Mouse (Mus musculus) neural tube, embryonic 14.5 days (tissue): ENCODE results near the gene Myo1d. TPM values are rescaled to one million over a fixed set of nuclear protein-coding genes. Genes with fewer than 3 reads are reported as not detected.

Experiments
- ATAC-seq: fragments of 200-750 bp; cut with Nextera tagmentation; 2 replicates; pipeline ENCODE4 v1.8.0; 2017; ENCODE audit warnings: low read depth, mild to moderate bottlenecking, moderate TSS enrichment, moderate library complexity
- H3K27ac ChIP-seq: fragments of 300-500 bp; sonication (generic); 2 replicates; pipeline ENCODE4 v1.5.1; 2014; ENCODE audit warnings: low read depth, mild to moderate bottlenecking, control low read depth, low read length, moderate library complexity, mixed read lengths
- H3K27me3 ChIP-seq: fragments of 300-500 bp; sonication (generic); 2 replicates; pipeline ENCODE4 v1.6.1; 2014; ENCODE audit warnings: low read length; ENCODE audit not compliant: control insufficient read depth, insufficient read depth
- H3K36me3 ChIP-seq: fragments of 300-500 bp; sonication (generic); 2 replicates; pipeline ENCODE4 v1.6.1; 2014; ENCODE audit warnings: low read length, mixed read lengths; ENCODE audit not compliant: control insufficient read depth, insufficient read depth
- H3K4me1 ChIP-seq: fragments of 300-500 bp; sonication (generic); 2 replicates; pipeline ENCODE4 v1.6.1; 2014; ENCODE audit warnings: low read length; ENCODE audit not compliant: control insufficient read depth, insufficient read depth
- H3K4me2 ChIP-seq: fragments of 300-500 bp; sonication (generic); 2 replicates; pipeline ENCODE4 v1.6.1; 2014; ENCODE audit warnings: mild to moderate bottlenecking, low read depth, low read length, control low read depth
- H3K4me3 ChIP-seq: fragments of 300-500 bp; sonication (generic); 2 replicates; pipeline ENCODE4 v1.5.1; 2014; ENCODE audit warnings: low read depth, low read length, control low read depth, mixed read lengths
- H3K9ac ChIP-seq: fragments of 300-500 bp; sonication (generic); replicated peaks from 2 replicates; pipeline ENCODE4 v1.6.1; 2014; ENCODE audit warnings: low read depth, mild to moderate bottlenecking, control low read depth, low read length, mixed read lengths
- H3K9me3 ChIP-seq: fragments of 300-500 bp; sonication (generic); 2 replicates; pipeline ENCODE4 v1.6.1; 2016; ENCODE audit warnings: low read length; ENCODE audit not compliant: control insufficient read depth
- WGBS: fragments of 180-500 bp; shearing (Covaris S2); extraction: QIAGEN DNeasy Blood & Tissue Kit; methylation state at CpG from one replicate; pipeline ENCODE4 v1.1.7; 2014; 5-methylcytosine and 5-hydroxymethylcytosine counted together
- polyA plus RNA-seq: library from polyadenylated mRNA; unstranded; fragments of >200 nt; fragmentation: Nextera tagmentation; extraction: Ambion mirVana; gene quantifications from 2 replicates; pipeline ENCODE4 v1.2.1, GENCODE M21; 2014

Myo1d gene
- polyA plus RNA-seq: 2.4 and 2.9 TPM in 2 replicates

DNA sequence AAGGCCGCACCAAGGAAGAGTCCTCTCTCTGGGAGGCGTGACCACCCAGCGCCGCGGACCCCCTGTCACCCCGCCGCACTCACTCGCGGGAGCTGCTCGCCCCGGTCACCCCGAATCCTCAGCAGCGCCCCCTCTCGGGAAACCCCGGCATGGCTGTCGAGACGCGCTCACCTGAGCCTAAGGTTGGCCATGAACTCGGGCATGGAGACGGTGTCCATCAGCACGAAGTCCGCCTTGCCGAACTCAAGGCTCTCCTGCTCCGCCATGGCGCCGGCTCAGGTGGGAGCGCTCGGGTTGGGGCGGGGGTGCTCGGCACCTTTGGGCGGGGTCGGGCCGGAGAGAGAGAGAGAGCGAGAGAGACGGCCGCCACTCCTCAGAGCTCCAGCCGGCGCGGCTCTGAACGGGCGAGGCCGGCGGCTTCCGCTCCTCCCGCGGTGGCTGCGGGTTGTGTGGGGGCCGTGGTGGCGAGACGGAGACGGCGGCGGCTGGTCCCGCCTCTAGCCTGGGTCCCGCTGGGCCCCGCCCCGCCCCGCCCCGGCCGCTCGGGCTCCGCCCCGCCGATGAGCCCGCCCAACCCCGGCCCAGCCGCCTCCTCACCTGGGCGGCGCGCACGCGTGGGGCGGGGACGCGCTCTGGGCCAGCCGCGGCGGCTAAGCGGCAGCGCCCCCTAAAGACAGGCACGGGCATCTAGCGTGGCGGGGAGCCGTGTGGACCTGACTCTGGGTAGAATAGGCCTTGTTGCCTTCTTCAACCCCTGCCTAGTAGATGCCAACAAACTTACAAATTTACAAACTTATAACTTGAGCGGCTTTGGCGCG is at the start of gene Myo1d:
Myo1d (minus strand) TSS at position 499 of the 818 bp plus-strand sequence.
- Histone ChIP-seq H3K4me2 (peak within 1 kb of the TSS; percentile 84), H3K27ac (no peak within 1 kb of the TSS), H3K4me1 (peaks cover 3% of the 10 kb centered on the region; the same call in 1 of the 2 replicates), H3K27me3 (no peaks in the 10 kb centered on the region), H3K36me3 (no peaks in the 10 kb centered on the region), H3K4me3 (peak within 1 kb of the TSS; percentile 66), H3K9ac (peak within 1 kb of the TSS; percentile 62), H3K9me3 (no peaks in the 10 kb centered on the region)
- peak; percentile 95 for ATAC-seq
- 1% methylated on average over 52 of the region's 87 CpGs for WGBS

DNA sequence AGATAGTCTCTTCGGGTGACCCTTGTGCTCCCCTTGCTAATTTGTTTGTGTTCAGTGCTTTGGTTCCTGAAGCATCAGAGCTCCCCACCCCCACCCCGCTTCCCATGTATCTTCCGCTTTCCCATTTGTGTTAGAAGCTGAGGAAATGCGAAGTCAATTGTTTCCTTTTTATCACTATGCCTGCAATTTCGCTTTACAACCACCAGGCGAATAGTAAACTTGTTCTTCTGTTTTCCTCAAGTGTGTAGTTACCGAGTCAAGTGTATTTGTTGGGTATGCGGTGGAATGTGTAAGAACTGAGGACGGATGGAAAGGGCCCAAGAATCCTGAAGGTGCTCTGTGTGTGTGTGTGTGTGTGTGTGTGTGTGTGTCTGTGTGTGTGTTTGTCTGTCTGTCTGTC is 42.0 kb upstream of the Myo1d start:
- 65% methylated on average over 9 of the region's 9 CpGs for WGBS
- Histone ChIP-seq H3K27me3 (no peaks in the 10 kb centered on the region), H3K4me3 (no peak overlapping the region), H3K27ac (no peak overlapping the region), H3K9me3 (no peaks in the 10 kb centered on the region), H3K9ac (no peak overlapping the region), H3K4me2 (no peak overlapping the region), H3K4me1 (no peaks in the 10 kb centered on the region), H3K36me3 (no peaks in the 10 kb centered on the region)
- ATAC-seq: no peak

DNA sequence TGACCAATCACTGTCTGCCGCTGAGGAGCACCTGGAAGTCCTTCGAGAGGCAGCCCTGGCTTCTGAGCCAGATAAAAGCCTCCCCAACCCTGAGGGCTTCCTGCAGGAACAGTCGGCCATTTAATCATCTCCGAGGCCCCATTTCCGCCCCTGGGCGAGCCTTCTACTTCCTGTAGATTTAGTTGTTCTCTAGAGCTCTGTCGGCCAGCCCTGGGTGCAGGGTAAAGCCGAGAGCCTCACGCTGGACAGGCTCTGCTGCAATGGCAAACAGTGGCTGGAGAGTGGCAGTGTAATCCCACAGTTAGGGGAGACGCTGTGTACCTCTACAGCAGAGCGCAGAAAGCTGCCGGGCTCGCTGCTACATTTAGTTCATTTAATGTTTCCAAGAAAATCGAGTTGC is 41.5 kb upstream of the Myo1d start:
- no peak overlapping the region for H3K27ac ChIP-seq
- 60% methylated on average over 14 of the region's 14 CpGs for WGBS
- H3K4me3 ChIP-seq: no peak overlapping the region
- no peak overlapping the region for H3K9ac ChIP-seq
- H3K36me3 ChIP-seq: no peaks in the 10 kb centered on the region
- no peak for ATAC-seq
- no peaks in the 10 kb centered on the region for H3K9me3 ChIP-seq
- no peak overlapping the region for H3K4me2 ChIP-seq
- no peaks in the 10 kb centered on the region for H3K4me1 ChIP-seq
- H3K27me3 ChIP-seq: no peaks in the 10 kb centered on the region

DNA sequence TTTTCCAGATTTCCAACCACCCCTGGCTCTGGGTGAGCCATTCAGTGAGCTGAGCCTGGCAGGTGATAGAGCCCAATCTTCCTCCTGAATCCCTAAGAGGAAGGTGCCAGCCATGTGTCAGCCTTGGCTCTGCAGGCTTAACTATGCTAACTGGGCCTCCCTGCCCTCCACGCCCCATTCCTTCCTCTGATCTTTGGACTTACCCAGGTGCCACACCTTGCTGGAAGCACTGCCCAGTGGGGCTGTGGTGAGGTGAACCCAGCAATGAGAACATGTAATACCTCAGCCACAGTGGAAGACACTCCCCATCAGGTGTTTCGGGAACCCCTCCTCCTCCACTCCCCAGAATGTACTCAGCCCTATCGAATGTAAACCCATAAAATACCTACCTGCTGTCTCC is 40.3 kb upstream of the Myo1d start:
- H3K4me2 ChIP-seq: no peak overlapping the region
- H3K9ac ChIP-seq: no peak overlapping the region
- H3K27me3 ChIP-seq: no peaks in the 10 kb centered on the region
- 89% methylated on average over 3 of the region's 3 CpGs for WGBS
- H3K27ac ChIP-seq: no peak overlapping the region
- ATAC-seq: no peak
- H3K4me1 ChIP-seq: no peaks in the 10 kb centered on the region
- H3K36me3 ChIP-seq: no peaks in the 10 kb centered on the region
- H3K9me3 ChIP-seq: no peaks in the 10 kb centered on the region
- no peak overlapping the region for H3K4me3 ChIP-seq

DNA sequence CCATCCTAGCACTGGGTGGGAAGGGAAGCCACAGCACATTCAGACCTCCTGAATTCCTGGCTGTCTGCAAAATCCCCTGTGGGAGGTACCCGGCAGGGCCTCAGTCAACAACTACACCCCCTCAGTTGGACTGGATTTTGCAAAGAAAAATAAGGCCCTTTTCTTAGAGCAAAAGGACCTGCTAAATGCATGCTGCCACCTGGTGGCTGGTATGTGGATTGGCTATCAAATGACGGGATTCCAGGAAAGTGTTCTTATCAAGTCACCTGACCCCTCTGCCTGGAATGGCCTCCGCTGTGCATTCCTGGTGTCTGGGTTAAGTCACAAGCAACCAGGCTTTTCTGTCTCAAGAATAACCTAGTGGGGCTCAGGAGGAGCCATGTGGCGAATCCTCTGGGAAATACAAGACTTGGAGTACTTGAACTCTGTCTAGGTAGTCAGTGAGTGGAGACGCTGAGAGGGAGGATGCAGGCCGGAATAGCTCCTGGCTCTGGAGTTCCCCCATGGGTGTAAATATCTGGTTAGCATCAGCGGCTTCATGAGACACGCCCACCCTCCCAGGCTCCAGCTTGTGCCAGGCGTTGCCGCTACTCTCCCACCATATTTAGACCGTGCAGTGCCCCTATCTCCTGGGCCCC is 38.4 kb upstream of the Myo1d start:
- 52% methylated on average over 11 of the region's 11 CpGs for WGBS
- ATAC-seq: peak; percentile 17; the same call in 1 of the 2 replicates
- no peak overlapping the region for H3K9ac ChIP-seq
- H3K4me3 ChIP-seq: no peak overlapping the region
- H3K9me3 ChIP-seq: no peaks in the 10 kb centered on the region
- no peak overlapping the region for H3K4me2 ChIP-seq
- H3K36me3 ChIP-seq: no peaks in the 10 kb centered on the region
- no peaks in the 10 kb centered on the region for H3K27me3 ChIP-seq
- H3K27ac ChIP-seq: no peak overlapping the region
- no peaks in the 10 kb centered on the region for H3K4me1 ChIP-seq

DNA sequence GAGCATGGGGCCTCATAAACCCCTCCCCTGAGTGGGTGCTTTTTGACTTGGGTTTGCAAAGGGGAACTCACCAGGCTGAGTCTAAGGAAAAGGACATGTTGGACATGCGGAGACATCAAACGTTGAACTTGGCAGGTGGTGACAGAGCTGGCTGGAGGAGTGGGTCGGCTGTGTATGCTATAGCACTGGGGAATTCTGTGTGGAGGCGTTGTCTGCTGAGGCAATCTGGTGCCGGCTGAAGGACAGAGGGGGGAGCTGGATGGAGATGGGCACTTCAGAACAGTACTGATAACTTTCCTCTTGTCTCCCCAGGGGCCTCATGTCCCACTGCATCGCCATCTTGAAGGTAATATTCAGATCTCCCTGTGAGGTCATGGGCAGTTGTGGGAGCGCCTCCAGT is 35.5 kb upstream of the Myo1d start:
- H3K9ac ChIP-seq: no peak overlapping the region
- H3K4me2 ChIP-seq: no peak overlapping the region
- no peaks in the 10 kb centered on the region for H3K9me3 ChIP-seq
- no peaks in the 10 kb centered on the region for H3K36me3 ChIP-seq
- no peak for ATAC-seq
- H3K4me1 ChIP-seq: peaks cover 7% of the 10 kb centered on the region; the same call in 1 of the 2 replicates
- 88% methylated on average over 7 of the region's 7 CpGs for WGBS
- no peak overlapping the region for H3K27ac ChIP-seq
- H3K4me3 ChIP-seq: no peak overlapping the region
- H3K27me3 ChIP-seq: no peaks in the 10 kb centered on the region

DNA sequence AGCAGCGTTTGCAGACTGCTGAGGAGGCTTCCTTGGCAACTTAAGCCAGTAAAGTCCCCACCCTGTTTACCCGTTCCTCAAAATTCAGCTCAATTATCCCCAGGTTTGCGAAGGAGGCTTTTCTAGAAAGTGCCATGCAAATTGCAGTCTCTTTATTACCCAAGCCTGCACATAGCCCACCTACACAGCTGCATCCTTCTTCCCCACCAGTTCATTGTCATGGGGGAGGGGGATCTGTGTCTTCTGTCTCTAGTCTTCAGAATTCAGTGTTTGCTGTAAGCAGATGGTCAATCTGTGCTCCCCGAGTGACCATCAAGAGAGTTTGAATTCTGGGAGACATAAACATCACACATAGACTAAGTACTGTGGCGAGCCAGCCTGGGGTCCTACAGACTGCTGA is 31.3 kb upstream of the Myo1d start:
- Histone ChIP-seq H3K4me1 (peaks cover 12% of the 10 kb centered on the region; the same call in 1 of the 2 replicates), H3K9me3 (no peaks in the 10 kb centered on the region), H3K36me3 (no peaks in the 10 kb centered on the region), H3K27me3 (no peaks in the 10 kb centered on the region), H3K9ac (0 out of 2 replicates have a peak overlapping the region, but pooled peaks have one; percentile 62), H3K4me3 (peak overlapping the region; percentile 49; the same call in 1 of the 2 replicates), H3K27ac (no peak overlapping the region), H3K4me2 (peak overlapping the region; percentile 91)
- WGBS: 16% methylated on average over 5 of the region's 5 CpGs
- no peak for ATAC-seq

DNA sequence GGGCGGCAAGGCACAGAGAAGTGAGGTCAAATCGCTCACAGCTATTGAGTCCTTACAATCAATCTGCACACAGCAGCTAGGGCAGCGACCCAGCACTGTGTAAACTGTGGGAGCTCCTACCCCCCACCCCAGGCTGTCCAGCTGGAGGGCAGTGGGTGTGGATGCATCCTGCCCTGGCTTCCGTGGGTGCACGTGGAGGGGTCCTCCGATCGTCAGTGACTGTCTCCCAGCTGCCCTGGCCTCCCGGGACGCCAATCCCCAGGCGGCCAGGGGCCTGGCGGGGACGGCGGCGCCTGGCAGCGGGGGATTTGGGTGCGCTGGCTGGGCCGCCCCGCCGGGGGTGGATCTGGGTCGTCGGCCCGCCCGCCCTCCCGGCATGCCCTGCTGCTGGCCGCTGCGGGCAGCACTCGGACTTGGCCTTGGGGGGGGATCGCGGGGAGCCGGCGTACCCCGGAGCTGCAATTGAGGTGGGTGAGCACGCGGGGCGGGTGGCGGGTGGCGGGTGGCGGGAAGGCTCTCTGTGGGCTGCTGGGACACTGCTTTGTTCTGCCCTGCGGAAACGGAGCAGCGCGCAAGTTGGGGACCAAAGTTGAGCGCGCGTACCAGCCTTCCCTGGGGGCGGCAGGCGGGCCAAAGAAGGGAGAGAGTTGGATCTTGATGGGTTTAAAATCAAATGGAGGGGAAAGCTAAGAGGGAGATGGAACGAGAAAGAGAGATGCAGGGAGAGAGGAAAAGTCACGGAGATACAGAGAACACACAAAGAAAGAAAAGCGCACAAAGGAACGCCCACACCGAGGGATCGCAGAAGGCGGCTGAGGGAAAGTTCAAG is 30.4 kb upstream of the Myo1d start, which contains the start of gene Tmem98:
Tmem98 (plus strand) TSS at position 183 of the 829 bp plus-strand sequence.
- 2% methylated on average over 47 of the region's 54 CpGs for WGBS
- Histone ChIP-seq H3K27me3 (no peaks in the 10 kb centered on the region), H3K4me2 (peak within 1 kb of the TSS; percentile 91), H3K4me3 (peak within 1 kb of the TSS; percentile 49), H3K9me3 (no peaks in the 10 kb centered on the region), H3K36me3 (no peaks in the 10 kb centered on the region), H3K9ac (peak within 1 kb of the TSS; percentile 62), H3K27ac (no peak within 1 kb of the TSS), H3K4me1 (peaks cover 12% of the 10 kb centered on the region; the same call in 1 of the 2 replicates)
- ATAC-seq: peak; percentile 70
